Mouse (Mus musculus) midbrain, embryonic 12.5 days (tissue): ENCODE measurements at regions not wholly inside any gene's neighbourhood (a gene's known extent, or its start where the extent isn't known, plus 50 kb on each side); places are given as distances from the start of the nearest gene placed in this dataset.

Source experiments
- ATAC-seq: fragments of 200-750 bp; cut with Nextera tagmentation; 2 replicates; pipeline ENCODE4 v1.8.0; 2017; ENCODE audit warnings: low read depth, moderate TSS enrichment, moderate library complexity; ENCODE audit not compliant: low FRiP score
- H3K27ac ChIP-seq: fragments of 300-500 bp; sonication (generic); replicated peaks from 2 replicates; pipeline ENCODE4 v1.5.1; 2016; ENCODE audit warnings: mild to moderate bottlenecking
- H3K27me3 ChIP-seq: fragments of 300-500 bp; sonication (generic); 2 replicates; pipeline ENCODE4 v1.6.1; 2016; ENCODE audit warnings: mild to moderate bottlenecking
- H3K36me3 ChIP-seq: fragments of 300-500 bp; sonication (generic); 2 replicates; pipeline ENCODE4 v1.6.1; 2016
- H3K4me1 ChIP-seq: fragments of 300-500 bp; sonication (generic); 2 replicates; pipeline ENCODE4 v1.6.1; 2016
- H3K4me2 ChIP-seq: fragments of 300-500 bp; sonication (generic); replicated peaks from 2 replicates; pipeline ENCODE4 v1.6.1; 2016; ENCODE audit warnings: mild to moderate bottlenecking, moderate library complexity
- H3K4me3 ChIP-seq: fragments of 300-500 bp; sonication (generic); 2 replicates; pipeline ENCODE4 v1.5.1; 2016; ENCODE audit warnings: mild to moderate bottlenecking
- H3K9ac ChIP-seq: fragments of 300-500 bp; sonication (generic); replicated peaks from 2 replicates; pipeline ENCODE4 v1.6.1; 2016; ENCODE audit warnings: mild to moderate bottlenecking, moderate library complexity
- H3K9me3 ChIP-seq: fragments of 300-500 bp; sonication (generic); 2 replicates; pipeline ENCODE4 v1.6.1; 2016; ENCODE audit warnings: mild to moderate bottlenecking
- WGBS: fragments of 180-500 bp; shearing (Covaris S2); methylation state at CpG from one replicate; pipeline ENCODE4 v1.1.7; 2016; 5-methylcytosine and 5-hydroxymethylcytosine counted together

GRCm38 (mm10) chr16:50508673-50509528 is 76.7 kb upstream of the Bbx start:
- no peak overlapping the region for H3K27ac ChIP-seq
- ATAC-seq = no peak; the same call in 1 of the 2 replicates
- H3K9me3 ChIP-seq = no peaks in the 10 kb centered on the region
- no peak overlapping the region for H3K4me3 ChIP-seq
- WGBS = 77% methylated on average over 14 of the region's 14 CpGs
- H3K9ac ChIP-seq = no peak overlapping the region
- no peak overlapping the region for H3K4me2 ChIP-seq
- 0 out of 2 replicates have a peak, but pooled peaks cover 4% of the 10 kb centered on the region for H3K4me1 ChIP-seq
- H3K27me3 ChIP-seq = no peaks in the 10 kb centered on the region
- H3K36me3 ChIP-seq = no peaks in the 10 kb centered on the region

DNA sequence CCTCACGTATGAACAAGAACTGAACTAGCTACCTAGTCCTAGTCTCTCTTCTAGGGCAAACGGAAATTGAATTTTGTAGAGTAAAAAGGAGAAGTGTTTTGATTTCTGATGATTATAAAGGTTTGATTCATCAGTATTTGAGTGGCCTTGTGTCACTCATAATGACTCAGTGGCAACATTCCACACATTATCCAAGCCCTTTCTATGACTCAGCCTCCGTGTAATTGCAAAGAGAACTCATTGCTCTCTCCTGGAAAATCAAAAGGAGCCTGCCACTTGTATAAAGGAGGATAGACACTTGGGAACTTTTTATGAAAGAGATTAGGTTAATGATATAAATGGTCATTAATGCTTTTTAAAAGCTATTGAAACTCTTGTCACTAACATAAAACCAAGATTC is 72.4 kb upstream of the Bbx start:
- no peak for ATAC-seq
- H3K4me3 ChIP-seq = no peak overlapping the region
- 77% methylated on average over 3 of the region's 3 CpGs for WGBS

GRCm38 (mm10) chr16:50498909-50499308 is 66.7 kb upstream of the Bbx start:
- no peaks in the 10 kb centered on the region for H3K4me1 ChIP-seq
- WGBS = 82% methylated on average over 7 of the region's 7 CpGs
- H3K9ac ChIP-seq = no peak overlapping the region
- ATAC-seq = no peak
- H3K4me2 ChIP-seq = no peak overlapping the region
- H3K9me3 ChIP-seq = no peaks in the 10 kb centered on the region
- H3K4me3 ChIP-seq = no peak overlapping the region
- no peak overlapping the region for H3K27ac ChIP-seq
- no peaks in the 10 kb centered on the region for H3K27me3 ChIP-seq
- no peaks in the 10 kb centered on the region for H3K36me3 ChIP-seq

More for the DNA sequence above, 72.4 kb upstream of the Bbx start:
- Histone ChIP-seq H3K27ac (no peak overlapping the region), H3K36me3 (no peaks in the 10 kb centered on the region), H3K4me1 (0 out of 2 replicates have a peak, but pooled peaks cover 4% of the 10 kb centered on the region), H3K27me3 (no peaks in the 10 kb centered on the region), H3K4me2 (no peak overlapping the region), H3K9ac (no peak overlapping the region), H3K9me3 (no peaks in the 10 kb centered on the region)

GRCm38 (mm10) chr16:50493662-50494061 is 61.5 kb upstream of the Bbx start:
- H3K4me2 ChIP-seq = no peak overlapping the region
- H3K9ac ChIP-seq = no peak overlapping the region
- no peaks in the 10 kb centered on the region for H3K36me3 ChIP-seq
- H3K4me3 ChIP-seq = no peak overlapping the region
- no peaks in the 10 kb centered on the region; the same call in 1 of the 2 replicates for H3K27me3 ChIP-seq
- 93% methylated on average over 2 of the region's 2 CpGs for WGBS
- H3K9me3 ChIP-seq = no peaks in the 10 kb centered on the region
- H3K4me1 ChIP-seq = no peaks in the 10 kb centered on the region
- ATAC-seq = no peak
- H3K27ac ChIP-seq = no peak overlapping the region

DNA sequence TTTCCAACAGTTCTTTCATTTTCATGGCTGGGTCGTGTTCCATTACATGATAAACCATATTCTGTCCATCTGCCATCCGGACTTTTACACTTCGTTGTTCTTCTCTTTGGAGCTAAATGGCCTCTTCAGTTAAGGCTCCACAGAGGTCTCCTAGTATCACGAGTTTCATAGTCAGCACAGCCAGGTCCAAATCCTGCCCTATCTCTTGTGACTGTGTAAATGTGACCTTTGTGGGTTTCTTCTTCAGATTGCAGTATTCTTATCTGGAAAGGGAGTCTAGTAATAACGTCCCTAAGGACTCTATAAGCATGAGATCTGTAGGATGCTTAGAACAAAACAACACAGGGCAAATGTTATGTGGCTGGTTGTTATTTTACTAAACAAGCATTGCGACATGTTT is 57.1 kb upstream of the Bbx start:
- 91% methylated on average over 6 of the region's 6 CpGs for WGBS
- H3K4me1 ChIP-seq = no peaks in the 10 kb centered on the region
- H3K4me3 ChIP-seq = no peak overlapping the region
- H3K9me3 ChIP-seq = no peaks in the 10 kb centered on the region
- no peak overlapping the region for H3K4me2 ChIP-seq
- no peaks in the 10 kb centered on the region; the same call in 1 of the 2 replicates for H3K27me3 ChIP-seq
- H3K9ac ChIP-seq = no peak overlapping the region
- ATAC-seq = no peak
- no peaks in the 10 kb centered on the region for H3K36me3 ChIP-seq
- H3K27ac ChIP-seq = no peak overlapping the region

- Histone ChIP-seq H3K36me3 (no peaks in the 10 kb centered on the region), H3K9ac (no peak overlapping the region), H3K27ac (no peak overlapping the region), H3K4me2 (no peak overlapping the region), H3K4me1 (no peaks in the 10 kb centered on the region), H3K9me3 (no peaks in the 10 kb centered on the region), H3K4me3 (no peak overlapping the region), H3K27me3 (no peaks in the 10 kb centered on the region)
- WGBS = 36% methylated on average over 9 of the region's 9 CpGs
- ATAC-seq = no peak
Measured at GRCm38 (mm10) chr16:50482360-50482786, 50.2 kb upstream of the Bbx start.
